Mouse (Mus musculus): ENCODE results near the gene Gm47791.

GRCm38 (mm10) chr1:82806391-82806790, 35.3 kb upstream of the Gm47791 start:
- TF ChIP-seq CTCF (IDR thresholded peaks at IDR 0.05; ENCODE audit: low read depth) (no peak), EP300 (IDR thresholded peaks at IDR 0.05; ENCODE audit: low read depth) (no peak)

All from liver, embryonic 14.5 days (tissue).